Mouse (Mus musculus) brain, embryonic 14.5 days (tissue): ENCODE measurements around the gene Cldn2.

Source experiments
- CTCF ChIP-seq: fragments of 200-500 bp; IDR thresholded peaks from 2 replicates; pipeline ENCODE4 v1.5.1; 2012; ENCODE audit warnings: inconsistent platforms, mild to moderate bottlenecking, moderate library complexity, borderline replicate concordance; ENCODE audit not compliant: insufficient read depth, insufficient read length; ENCODE audit errors: extremely low read depth
- POLR2A ChIP-seq: fragments of 200-500 bp; IDR thresholded peaks from 2 replicates; pipeline ENCODE4 v1.6.1; 2012; ENCODE audit warnings: mild to moderate bottlenecking, inconsistent platforms, borderline replicate concordance; ENCODE audit not compliant: poor library complexity, insufficient read depth, insufficient read length, severe bottlenecking; ENCODE audit errors: extremely low read depth

- peak; percentile 52; the same call in 1 of the 2 replicates for TF ChIP-seq CTCF
- TF ChIP-seq POLR2A, result no peak
These were observed 26.1 kb upstream of the Cldn2 start for GRCm38 (mm10) chrX:139774309-139775083.
